Mouse (Mus musculus) myocyte (in vitro differentiated cells): ENCODE measurements at regions not wholly inside any gene's neighbourhood (a gene's known extent, or its start where the extent isn't known, plus 50 kb on each side); places are given as distances from the start of the nearest gene placed in this dataset.

ENCODE experiments used
- CEBPB ChIP-seq: IDR thresholded peaks from 2 replicates; pipeline ENCODE4 v1.6.1; 2011; ENCODE audit warnings: mild to moderate bottlenecking, moderate library complexity; ENCODE audit not compliant: poor library complexity, insufficient read depth, severe bottlenecking
- E2F4 ChIP-seq: IDR thresholded peaks from one replicate; pipeline ENCODE4 v1.6.1; 2011; ENCODE audit warnings: mild to moderate bottlenecking, control low read depth, moderate library complexity; ENCODE audit not compliant: insufficient read depth
- MAX ChIP-seq: IDR thresholded peaks from one replicate; pipeline ENCODE4 v1.6.1; 2011; ENCODE audit warnings: low read depth, mild to moderate bottlenecking, control low read depth
- MYOD1 ChIP-seq, 3 experiments: IDR thresholded peaks; one replicate each; pipeline ENCODE4 v1.6.1; 2011; ENCODE audit warnings: control low read depth in 2 of 3, low read depth in 2 of 3, mild to moderate bottlenecking in 2 of 3, moderate library complexity in 1 of 3; ENCODE audit not compliant: insufficient read length in 2 of 3, control insufficient read depth in 1 of 3
- MYOG ChIP-seq, 3 experiments: IDR thresholded peaks; one replicate each; pipeline ENCODE4 v1.6.1; 2011; ENCODE audit warnings: control low read depth in 2 of 3, low read depth in 2 of 3, mild to moderate bottlenecking in 2 of 3; ENCODE audit not compliant: insufficient read length in 2 of 3, control insufficient read depth in 1 of 3, insufficient read depth in 1 of 3
- POLR2A ChIP-seq: IDR thresholded peaks from one replicate; pipeline ENCODE4 v1.6.1; 2011; ENCODE audit warnings: low read depth, mild to moderate bottlenecking, control low read depth, moderate library complexity; ENCODE audit not compliant: insufficient read length
- POLR2AphosphoS2 ChIP-seq: IDR thresholded peaks from one replicate; pipeline ENCODE4 v1.6.1; 2011; ENCODE audit warnings: low read depth, control low read depth; ENCODE audit not compliant: insufficient read length
- REST ChIP-seq: IDR thresholded peaks from one replicate; pipeline ENCODE4 v1.6.1; 2011; ENCODE audit warnings: mild to moderate bottlenecking, control low read depth, moderate library complexity; ENCODE audit not compliant: insufficient read depth, insufficient read length
- USF1 ChIP-seq: IDR thresholded peaks from one replicate; pipeline ENCODE4 v1.6.1; 2011; ENCODE audit warnings: low read depth, mild to moderate bottlenecking, control low read depth, moderate library complexity

- TF ChIP-seq POLR2A (no peak), MAX (no peak), CEBPB (no peak), USF1 (no peak), REST (no peak), MYOD1 (IDR thresholded peaks at IDR 0.05; ENCODE audit: control insufficient read depth in 1 of 3, insufficient read length in 2 of 3, low read depth in 2 of 3) (no peak), POLR2AphosphoS2 (no peak), E2F4 (no peak), MYOG (IDR thresholded peaks at IDR 0.05; ENCODE audit: control insufficient read depth in 1 of 3, insufficient read depth in 1 of 3, insufficient read length in 2 of 3, low read depth in 2 of 3) (no peak)
Measured at GRCm38 (mm10) chr6:89007516-89007915, 105.5 kb downstream of the Tpra1 start.
